Mouse (Mus musculus) liver, postnatal 0 days (tissue): ENCODE results near the gene Prss27. TPM values are rescaled to one million over a fixed set of nuclear protein-coding genes. Genes with fewer than 3 reads are reported as not detected.

ENCODE experiments used
- ATAC-seq: fragments of 200-750 bp; cut with Nextera tagmentation; 2 replicates; pipeline ENCODE4 v1.8.0; 2017; ENCODE audit warnings: mild to moderate bottlenecking, moderate library complexity
- DNase-seq: peaks from one replicate; pipeline ENCODE4 v3.0.0-alpha.2; 2016
- H3K27ac ChIP-seq: fragments of 300-500 bp; sonication (generic); 2 replicates; pipeline ENCODE4 v1.5.1; 2014; ENCODE audit warnings: antibody characterized with exemption, moderate library complexity, mild to moderate bottlenecking, low read depth
- H3K27me3 ChIP-seq: fragments of 300-500 bp; sonication (generic); 2 replicates; pipeline ENCODE4 v1.6.1; 2014; ENCODE audit warnings: low read length, control low read depth, mixed read lengths; ENCODE audit not compliant: insufficient read depth
- H3K36me3 ChIP-seq: fragments of 300-500 bp; sonication (generic); replicated peaks from 2 replicates; pipeline ENCODE4 v1.6.1; 2014; ENCODE audit warnings: mild to moderate bottlenecking, control low read depth, low read length, moderate library complexity, mixed read lengths; ENCODE audit not compliant: insufficient read depth
- H3K4me1 ChIP-seq: fragments of 300-500 bp; sonication (generic); 2 replicates; pipeline ENCODE4 v1.6.1; 2014; ENCODE audit warnings: antibody characterized with exemption, mild to moderate bottlenecking, control low read depth; ENCODE audit not compliant: insufficient read depth
- H3K4me2 ChIP-seq: fragments of 300-500 bp; sonication (generic); 2 replicates; pipeline ENCODE4 v1.6.1; 2014; ENCODE audit warnings: low read depth, mild to moderate bottlenecking, low read length, moderate library complexity, mixed read lengths
- H3K4me3 ChIP-seq: fragments of 300-500 bp; sonication (generic); 2 replicates; pipeline ENCODE4 v1.5.1; 2014; ENCODE audit warnings: low read depth, low read length
- H3K9ac ChIP-seq: fragments of 300-500 bp; sonication (generic); replicated peaks from 2 replicates; pipeline ENCODE4 v1.6.1; 2014; ENCODE audit warnings: mild to moderate bottlenecking, moderate library complexity
- H3K9me3 ChIP-seq: fragments of 300-500 bp; sonication (generic); 2 replicates; pipeline ENCODE4 v1.6.1; 2016; ENCODE audit warnings: mild to moderate bottlenecking, control low read depth, low read length, mixed read lengths
- CTCF ChIP-seq: sonication (generic); IDR thresholded peaks from 2 replicates; pipeline ENCODE4 v1.5.1; 2016; ENCODE audit warnings: antibody characterized with exemption, low read depth
- EP300 ChIP-seq: IDR thresholded peaks from 2 replicates; pipeline ENCODE4 v1.6.1; 2016; ENCODE audit warnings: antibody characterized with exemption, low read depth, mild to moderate bottlenecking
- WGBS: fragments of 180-500 bp; shearing (Covaris S2); extraction: QIAGEN DNeasy Blood & Tissue Kit; methylation state at CpG from one replicate; pipeline ENCODE4 v1.1.7; 2014; ENCODE audit not compliant: insufficient replicate concordance; 5-methylcytosine and 5-hydroxymethylcytosine counted together
- polyA plus RNA-seq: library from polyadenylated mRNA; unstranded; fragments of >200 nt; fragmentation: Nextera tagmentation; extraction: Ambion mirVana; gene quantifications from 2 replicates; pipeline ENCODE4 v1.2.1, GENCODE M21; 2015

The Prss27 gene
- not detected in 2 replicates for polyA plus RNA-seq

GRCm38 (mm10) chr17:24037844-24038243, at the start of gene Prss27:
Gene Prss27 (plus strand): TSS chr17:24038144.
- no peak for TF ChIP-seq CTCF
- TF ChIP-seq EP300, result no peak
- 50% methylated on average over 4 of the region's 4 CpGs for WGBS
- DNase-seq, result no peak
- Histone ChIP-seq H3K9me3 (no peaks in the 10 kb centered on the region), H3K27ac (no peak within 1 kb of the TSS), H3K27me3 (no peaks in the 10 kb centered on the region), H3K9ac (no peak within 1 kb of the TSS), H3K4me1 (no peaks in the 10 kb centered on the region), H3K4me2 (no peak within 1 kb of the TSS), H3K36me3 (no peaks in the 10 kb centered on the region), H3K4me3 (no peak within 1 kb of the TSS)
- ATAC-seq, result no peak

- DNase-seq, result no peak
- no peaks in the 10 kb centered on the region for H3K9me3 ChIP-seq
- H3K27me3 ChIP-seq, result peaks cover 9% of the 10 kb centered on the region; the same call in 1 of the 2 replicates
- H3K4me1 ChIP-seq, result peaks cover 4% of the 10 kb centered on the region; the same call in 1 of the 2 replicates
- H3K9ac ChIP-seq, result no peak overlapping the region
- H3K27ac ChIP-seq, result no peak overlapping the region
- ATAC-seq, result no peak
- H3K4me3 ChIP-seq, result no peak overlapping the region
- no peak overlapping the region for H3K4me2 ChIP-seq
- H3K36me3 ChIP-seq, result no peaks in the 10 kb centered on the region
- TF ChIP-seq CTCF, result no peak
- TF ChIP-seq EP300, result no peak
- 44% methylated on average over 2 of the region's 2 CpGs for WGBS
Observed at GRCm38 (mm10) chr17:23989802-23990201, 48.1 kb upstream of the Prss27 start.

GRCm38 (mm10) chr17:23992789-23993553, 45.0 kb upstream of the Prss27 start:
- H3K9me3 ChIP-seq, result no peaks in the 10 kb centered on the region
- peaks cover 9% of the 10 kb centered on the region; the same call in 1 of the 2 replicates for H3K27me3 ChIP-seq
- H3K36me3 ChIP-seq, result no peaks in the 10 kb centered on the region
- peak overlapping the region; percentile 40 for H3K4me2 ChIP-seq
- no peak for DNase-seq
- WGBS, result 68% methylated on average over 9 of the region's 9 CpGs
- H3K4me1 ChIP-seq, result peaks cover 4% of the 10 kb centered on the region; the same call in 1 of the 2 replicates
- TF ChIP-seq EP300 (no peak), CTCF (no peak)
- no peak overlapping the region for H3K27ac ChIP-seq
- ATAC-seq, result peak; percentile 40; the same call in 1 of the 2 replicates
- H3K4me3 ChIP-seq, result no peak overlapping the region
- H3K9ac ChIP-seq, result no peak overlapping the region

- Histone ChIP-seq H3K27ac (no peak overlapping the region), H3K9ac (no peak overlapping the region), H3K4me2 (peak overlapping the region; percentile 40), H3K9me3 (no peaks in the 10 kb centered on the region), H3K36me3 (no peaks in the 10 kb centered on the region), H3K27me3 (peaks cover 9% of the 10 kb centered on the region; the same call in 1 of the 2 replicates), H3K4me1 (peaks cover 4% of the 10 kb centered on the region; the same call in 1 of the 2 replicates), H3K4me3 (no peak overlapping the region)
- DNase-seq (peak; percentile 92), ATAC-seq (peak; percentile 88)
- TF ChIP-seq EP300 (no peak), CTCF (peak; percentile 79)
- 7% methylated on average over 31 of the region's 31 CpGs for WGBS
Observed at GRCm38 (mm10) chr17:23993559-23994428, 44.1 kb upstream of the Prss27 start.

GRCm38 (mm10) chr17:23994667-23995066, 43.3 kb upstream of the Prss27 start:
- Histone ChIP-seq H3K4me1 (peaks cover 4% of the 10 kb centered on the region; the same call in 1 of the 2 replicates), H3K27me3 (peaks cover 9% of the 10 kb centered on the region; the same call in 1 of the 2 replicates), H3K4me2 (no peak overlapping the region), H3K27ac (no peak overlapping the region), H3K9ac (no peak overlapping the region), H3K36me3 (no peaks in the 10 kb centered on the region), H3K4me3 (no peak overlapping the region), H3K9me3 (no peaks in the 10 kb centered on the region)
- TF ChIP-seq EP300, result no peak
- ATAC-seq (no peak), DNase-seq (no peak)
- WGBS, result 65% methylated on average over 7 of the region's 7 CpGs

- DNase-seq, result no peak
- no peak for ATAC-seq
- no peak for TF ChIP-seq CTCF
- TF ChIP-seq EP300, result no peak
- Histone ChIP-seq H3K27ac (no peak overlapping the region), H3K4me2 (no peak overlapping the region), H3K4me1 (peaks cover 4% of the 10 kb centered on the region; the same call in 1 of the 2 replicates), H3K9ac (no peak overlapping the region), H3K4me3 (no peak overlapping the region), H3K9me3 (no peaks in the 10 kb centered on the region), H3K27me3 (peaks cover 9% of the 10 kb centered on the region; the same call in 1 of the 2 replicates), H3K36me3 (no peaks in the 10 kb centered on the region)
- WGBS, result 23% methylated on average over 1 of the region's 1 CpGs
Observed at GRCm38 (mm10) chr17:23995421-23995820, 42.5 kb upstream of the Prss27 start.
